Mouse (Mus musculus): ENCODE measurements around the gene Htra2. TPM values are rescaled to one million over a fixed set of nuclear protein-coding genes. Genes with fewer than 3 reads are reported as not detected.

Htra2 gene
- polyA plus RNA-seq, 1 experiment from 2014 or later, result 80.2 TPM

- Histone ChIP-seq H3K27ac (replicated peaks) (no peak overlapping the region), H3K9ac (no peak overlapping the region), H3K4me3 (no peak overlapping the region), H3K9me3 (no peaks in the 10 kb centered on the region), H3K4me2 (no peak overlapping the region), H3K36me3 (no peaks in the 10 kb centered on the region), H3K4me1 (peaks cover 23% of the 10 kb centered on the region), H3K27me3 (replicated peaks) (peaks cover 5% of the 10 kb centered on the region)
- no peak for ATAC-seq (ENCODE audit: extremely low read depth, insufficient number of reproducible peaks, low FRiP score, low TSS enrichment)
- 79% methylated on average over 2 of the region's 2 CpGs for WGBS
Measured at GRCm38 (mm10) chr6:83015749-83016148, 39.3 kb downstream of the Htra2 start.

GRCm38 (mm10) chr6:83014482-83015466, 40.3 kb downstream of the Htra2 start:
- no peak overlapping the region for H3K9ac ChIP-seq
- no peak overlapping the region for H3K4me3 ChIP-seq
- peaks cover 27% of the 10 kb centered on the region for H3K4me1 ChIP-seq
- peaks cover 5% of the 10 kb centered on the region for H3K27me3 ChIP-seq (replicated peaks)
- H3K36me3 ChIP-seq, result no peaks in the 10 kb centered on the region
- peak; percentile 88 for ATAC-seq (ENCODE audit: extremely low read depth, insufficient number of reproducible peaks, low FRiP score, low TSS enrichment)
- no peaks in the 10 kb centered on the region for H3K9me3 ChIP-seq
- peak overlapping the region; percentile 65 for H3K27ac ChIP-seq (replicated peaks)
- peak overlapping the region; percentile 16; the same call in 1 of the 2 replicates for H3K4me2 ChIP-seq
- 37% methylated on average over 12 of the region's 12 CpGs for WGBS

- Histone ChIP-seq H3K4me1 (peaks cover 29% of the 10 kb centered on the region), H3K9me3 (no peaks in the 10 kb centered on the region), H3K36me3 (no peaks in the 10 kb centered on the region), H3K27ac (replicated peaks) (no peak overlapping the region), H3K4me3 (no peak overlapping the region), H3K4me2 (no peak overlapping the region), H3K9ac (no peak overlapping the region), H3K27me3 (replicated peaks) (peaks cover 5% of the 10 kb centered on the region)
- WGBS, result 85% methylated on average over 5 of the region's 5 CpGs
- ATAC-seq (ENCODE audit: extremely low read depth, insufficient number of reproducible peaks, low FRiP score, low TSS enrichment), result no peak
Measured at GRCm38 (mm10) chr6:83013444-83013843, 41.6 kb downstream of the Htra2 start.

GRCm38 (mm10) chr6:83011756-83012155, 43.3 kb downstream of the Htra2 start:
- H3K4me2 ChIP-seq, result no peak overlapping the region
- peaks cover 18% of the 10 kb centered on the region for H3K4me1 ChIP-seq
- H3K27me3 ChIP-seq (replicated peaks), result peaks cover 5% of the 10 kb centered on the region
- no peak overlapping the region for H3K27ac ChIP-seq (replicated peaks)
- H3K4me3 ChIP-seq, result no peak overlapping the region
- 62% methylated on average over 6 of the region's 6 CpGs for WGBS
- no peaks in the 10 kb centered on the region for H3K9me3 ChIP-seq
- ATAC-seq (ENCODE audit: extremely low read depth, insufficient number of reproducible peaks, low FRiP score, low TSS enrichment), result no peak
- no peaks in the 10 kb centered on the region for H3K36me3 ChIP-seq
- no peak overlapping the region for H3K9ac ChIP-seq

GRCm38 (mm10) chr6:83011255-83011654, 43.8 kb downstream of the Htra2 start:
- Histone ChIP-seq H3K27ac (replicated peaks) (no peak overlapping the region), H3K27me3 (replicated peaks) (peaks cover 5% of the 10 kb centered on the region), H3K9me3 (no peaks in the 10 kb centered on the region), H3K9ac (no peak overlapping the region), H3K4me2 (no peak overlapping the region), H3K4me3 (no peak overlapping the region), H3K4me1 (peaks cover 16% of the 10 kb centered on the region), H3K36me3 (no peaks in the 10 kb centered on the region)
- WGBS, result 79% methylated on average over 7 of the region's 7 CpGs
- ATAC-seq (ENCODE audit: extremely low read depth, insufficient number of reproducible peaks, low FRiP score, low TSS enrichment), result no peak

- ATAC-seq (ENCODE audit: extremely low read depth, insufficient number of reproducible peaks, low FRiP score, low TSS enrichment), result no peak
- Histone ChIP-seq H3K27ac (replicated peaks) (no peak overlapping the region), H3K27me3 (replicated peaks) (peaks cover 3% of the 10 kb centered on the region), H3K9me3 (no peaks in the 10 kb centered on the region), H3K9ac (no peak overlapping the region), H3K36me3 (no peaks in the 10 kb centered on the region), H3K4me1 (peaks cover 19% of the 10 kb centered on the region), H3K4me3 (no peak overlapping the region), H3K4me2 (peak overlapping the region; percentile 12; the same call in 1 of the 2 replicates)
- 48% methylated on average over 7 of the region's 7 CpGs for WGBS
Measured at GRCm38 (mm10) chr6:83010010-83010409, 45.1 kb downstream of the Htra2 start.

GRCm38 (mm10) chr6:83008659-83009058, 46.4 kb downstream of the Htra2 start:
- no peaks in the 10 kb centered on the region for H3K9me3 ChIP-seq
- 65% methylated on average over 3 of the region's 3 CpGs for WGBS
- ATAC-seq (ENCODE audit: extremely low read depth, insufficient number of reproducible peaks, low FRiP score, low TSS enrichment), result no peak

GRCm38 (mm10) chr6:83006114-83006513, 49.0 kb downstream of the Htra2 start:
- 75% methylated on average over 6 of the region's 6 CpGs for WGBS
- Histone ChIP-seq H3K27me3 (replicated peaks) (no peaks in the 10 kb centered on the region; the same call in 1 of the 2 replicates), H3K9me3 (no peaks in the 10 kb centered on the region), H3K9ac (no peak overlapping the region), H3K4me1 (peaks cover 24% of the 10 kb centered on the region), H3K27ac (replicated peaks) (no peak overlapping the region), H3K4me3 (no peak overlapping the region), H3K36me3 (no peaks in the 10 kb centered on the region), H3K4me2 (no peak overlapping the region)
- no peak for ATAC-seq (ENCODE audit: extremely low read depth, insufficient number of reproducible peaks, low FRiP score, low TSS enrichment)

More at GRCm38 (mm10) chr6:83008659-83009058, 46.4 kb downstream of the Htra2 start:
- Histone ChIP-seq H3K27ac (replicated peaks) (no peak overlapping the region), H3K27me3 (replicated peaks) (peaks cover 3% of the 10 kb centered on the region), H3K4me3 (no peak overlapping the region), H3K4me1 (peaks cover 27% of the 10 kb centered on the region), H3K9ac (no peak overlapping the region), H3K4me2 (no peak overlapping the region), H3K36me3 (no peaks in the 10 kb centered on the region)

- WGBS, result 80% methylated on average over 10 of the region's 10 CpGs
- ATAC-seq (ENCODE audit: extremely low read depth, insufficient number of reproducible peaks, low FRiP score, low TSS enrichment), result no peak
- no peaks in the 10 kb centered on the region for H3K36me3 ChIP-seq
- H3K27me3 ChIP-seq (replicated peaks), result no peaks in the 10 kb centered on the region; the same call in 1 of the 2 replicates
- peak overlapping the region; percentile 62 for H3K27ac ChIP-seq (replicated peaks)
- no peaks in the 10 kb centered on the region for H3K9me3 ChIP-seq
- no peak overlapping the region for H3K4me3 ChIP-seq
- peaks cover 24% of the 10 kb centered on the region for H3K4me1 ChIP-seq
- no peak overlapping the region for H3K4me2 ChIP-seq
- H3K9ac ChIP-seq, result no peak overlapping the region
Measured at GRCm38 (mm10) chr6:83005444-83006011, 49.5 kb downstream of the Htra2 start.

GRCm38 (mm10) chr6:83004872-83005271, 50.2 kb downstream of the Htra2 start:
- H3K4me3 ChIP-seq, result no peak overlapping the region
- 27% methylated on average over 7 of the region's 7 CpGs for WGBS
- no peaks in the 10 kb centered on the region; the same call in 1 of the 2 replicates for H3K27me3 ChIP-seq (replicated peaks)
- no peaks in the 10 kb centered on the region for H3K36me3 ChIP-seq
- H3K27ac ChIP-seq (replicated peaks), result peak overlapping the region; percentile 62
- H3K9ac ChIP-seq, result 0 out of 2 replicates have a peak overlapping the region, but pooled peaks have one; percentile 34
- peak overlapping the region; percentile 27 for H3K4me2 ChIP-seq
- no peak for ATAC-seq (ENCODE audit: extremely low read depth, insufficient number of reproducible peaks, low FRiP score, low TSS enrichment)
- peaks cover 21% of the 10 kb centered on the region for H3K4me1 ChIP-seq
- H3K9me3 ChIP-seq, result no peaks in the 10 kb centered on the region

- WGBS, result 72% methylated on average over 2 of the region's 2 CpGs
- peak overlapping the region; percentile 27 for H3K4me2 ChIP-seq
- peaks cover under 1% of the 10 kb centered on the region; the same call in 1 of the 2 replicates for H3K27me3 ChIP-seq (replicated peaks)
- H3K36me3 ChIP-seq, result no peaks in the 10 kb centered on the region
- peak overlapping the region; percentile 62 for H3K27ac ChIP-seq (replicated peaks)
- H3K9me3 ChIP-seq, result no peaks in the 10 kb centered on the region
- peak overlapping the region; percentile 50; the same call in 1 of the 2 replicates for H3K9ac ChIP-seq
- ATAC-seq (ENCODE audit: extremely low read depth, insufficient number of reproducible peaks, low FRiP score, low TSS enrichment), result no peak
- H3K4me3 ChIP-seq, result no peak overlapping the region
- peaks cover 18% of the 10 kb centered on the region for H3K4me1 ChIP-seq
Measured at GRCm38 (mm10) chr6:83004309-83004708, 50.8 kb downstream of the Htra2 start.

All from heart, embryonic 13.5 days (tissue).